Mouse (Mus musculus) right cerebral cortex, postnatal 4 days (tissue): ENCODE measurements around the gene Chil4.

Experiments used
- DNase-seq: peaks from one replicate; pipeline ENCODE4 v3.0.0-alpha.2; 2022

Gene Chil4

GRCm38 (mm10) chr3:106167464-106167863, 51.8 kb downstream of the Chil4 start, which contains the start of gene Chil3:
Gene Chil3 (minus strand): TSS chr3:106167564.
- DNase-seq: no peak

GRCm38 (mm10) chr3:106154413-106154812, 64.9 kb downstream of the Chil4 start:
- no peak for DNase-seq
